Mouse (Mus musculus) lung, adult 10 weeks (tissue): ENCODE data around the gene M6pr. TPM values are rescaled to one million over a fixed set of nuclear protein-coding genes. Genes with fewer than 3 reads are reported as not detected.

Source experiments
- polyA plus RNA-seq: library from polyadenylated mRNA; stranded (reverse); fragments of 350-450 nt; fragmentation: Illumina TruSeq; extraction: RNeasy Lipid Tissue Mini Kit (QIAGEN cat#74804); gene quantifications from one replicate; pipeline ENCODE4 v1.2.3, GENCODE M21; 2014; ENCODE audit warnings: low read depth, low replicate concordance; ENCODE audit not compliant: insufficient read depth

The M6pr gene
- polyA plus RNA-seq: 110 TPM

DNA sequence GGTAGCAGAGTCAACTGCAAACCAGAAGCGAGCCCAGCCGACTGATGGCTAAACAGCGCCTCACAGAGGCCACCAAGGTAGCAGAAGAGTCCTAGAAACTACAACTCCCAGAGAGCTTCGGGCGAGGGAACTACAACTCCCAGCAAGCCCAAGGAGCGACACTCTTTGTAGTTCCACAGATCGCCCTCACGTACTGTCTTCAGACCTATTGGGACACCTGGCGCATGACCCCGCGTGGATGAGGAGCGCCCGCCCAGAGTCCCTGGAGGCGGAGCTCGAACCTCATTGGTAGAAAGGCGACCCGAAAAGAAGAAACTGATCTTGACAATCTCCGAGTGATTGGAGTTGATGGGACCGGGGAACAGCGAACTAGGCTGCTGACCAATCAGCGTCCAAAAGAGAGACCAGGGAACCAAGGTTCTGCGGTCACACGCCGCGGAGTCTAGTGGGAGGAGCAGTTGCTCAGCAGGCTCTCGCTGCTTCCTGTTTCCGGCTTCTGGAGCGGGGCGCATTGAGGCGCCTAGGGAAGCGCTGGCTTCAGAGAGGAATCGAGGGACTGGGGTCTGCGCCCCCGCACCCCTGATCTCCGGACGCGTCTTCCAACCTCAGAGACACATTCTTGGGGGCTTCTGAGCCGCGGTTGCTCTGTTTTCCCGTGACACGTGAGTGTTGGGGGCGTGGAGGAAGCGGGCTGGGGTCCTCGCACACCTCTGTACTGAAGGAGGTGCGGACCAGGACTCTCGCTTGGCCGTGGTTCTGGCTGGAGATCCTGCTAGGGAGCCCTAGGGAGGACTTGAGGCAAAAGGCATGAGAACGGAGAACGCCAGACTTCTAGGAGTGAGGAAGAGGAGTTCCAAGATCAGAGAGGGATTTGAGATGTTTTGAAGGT, at the start of gene M6pr:
Gene M6pr, plus strand, starts transcription at position 216 of the 889 bp plus-strand sequence.

GRCm38 (mm10) chr6:122282782-122283181, 25.7 kb upstream of the M6pr start, which contains the start of gene Klrg1:
TSS of gene Klrg1 (minus strand) at chr6:122282882.

DNA sequence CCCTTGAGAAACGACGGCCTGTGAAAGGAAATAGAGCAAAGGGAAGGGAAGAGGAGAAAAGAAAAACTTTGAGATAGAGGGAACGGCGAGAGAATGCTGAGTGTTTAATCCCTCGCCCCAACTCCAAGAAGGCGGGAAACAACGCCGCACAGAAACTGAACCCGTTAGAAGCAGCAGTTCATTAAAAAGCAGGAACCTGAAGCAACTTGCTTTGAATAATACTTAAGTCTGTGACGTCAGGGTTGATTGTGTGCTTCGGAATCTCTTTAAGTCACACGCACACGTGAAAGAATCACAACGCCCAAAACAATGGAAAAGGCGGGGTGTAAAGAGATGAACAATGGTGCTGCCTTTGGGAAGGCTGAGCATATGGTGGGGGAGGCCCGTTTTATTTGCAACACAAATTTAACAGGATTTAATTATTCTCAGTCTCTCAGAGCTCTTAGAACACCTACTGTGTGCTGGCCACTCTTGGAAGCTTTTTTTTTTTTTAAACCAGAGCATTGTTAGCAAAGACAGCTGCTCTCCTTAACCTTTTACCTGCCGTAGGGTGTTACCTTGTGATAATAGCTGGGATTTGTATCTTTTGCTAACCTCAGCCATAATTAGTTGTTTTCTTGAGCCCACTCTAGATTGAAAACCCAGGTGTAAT, 32.0 kb downstream of the M6pr start, which contains the start of gene Phc1:
Gene Phc1, minus strand, starts transcription at position 213 of the 652 bp plus-strand sequence.

Other genes with a start within 250 kb of the M6pr start
- 1.2 TPM for gene Klrg1, start 25.8 kb upstream of the M6pr start, polyA plus RNA-seq
- 5.7 TPM for gene Phc1, start 31.8 kb downstream of the M6pr start, polyA plus RNA-seq
- 0.52 TPM for gene Rimklb, start 190.0 kb downstream of the M6pr start, polyA plus RNA-seq
- gene Mfap5, start 197.1 kb downstream of the M6pr start, polyA plus RNA-seq: 61.4 TPM
- 0.34 TPM for gene Aicda, start 245.1 kb downstream of the M6pr start, polyA plus RNA-seq